Mouse (Mus musculus): Measurements from ENCODE around the gene Cd209c. TPM values are rescaled to one million over a fixed set of nuclear protein-coding genes. Genes with fewer than 3 reads are reported as not detected.

Cd209c gene
- 0.02 TPM for polyA plus RNA-seq (2012; fragmentation: generic; extraction: Trizol)
- long read RNA-seq, experiment 1, result 0 reads
- long read RNA-seq, experiment 2, result 0 reads

DNA sequence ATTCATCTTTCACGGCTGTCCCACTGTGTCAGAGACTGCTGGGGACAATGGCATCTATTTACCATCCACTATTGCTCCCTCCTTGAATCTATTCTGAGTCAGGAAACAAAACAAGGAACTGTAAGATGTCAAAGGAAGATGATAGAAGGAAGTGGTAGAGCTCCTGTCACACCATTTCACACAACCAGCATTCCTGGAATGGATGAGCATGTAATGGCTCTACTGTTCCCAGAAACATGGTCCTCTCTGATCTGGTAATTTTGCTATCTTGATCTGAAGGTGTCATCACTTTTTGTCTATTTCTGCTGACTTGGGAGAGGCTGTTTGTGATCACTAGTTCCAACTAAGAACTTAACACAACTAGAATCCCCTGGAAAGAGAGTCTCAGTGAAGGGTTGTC, at the start of gene Cd209c:
Gene Cd209c, minus strand, starts transcription at position 101 of the 400 bp plus-strand sequence.
- H3K4me3 ChIP-seq (ENCODE audit: insufficient read depth, poor library complexity, severe bottlenecking), result no peak within 1 kb of the TSS
- no peak for TF ChIP-seq CTCF (IDR thresholded peaks at IDR 0.05; ENCODE audit: control insufficient read depth, insufficient read depth, insufficient read length)
- no peak for TF ChIP-seq MYOG (IDR thresholded peaks at IDR 0.05; ENCODE audit: control insufficient read depth, extremely low read depth, insufficient read length)
- no peak for TF ChIP-seq MAX (IDR thresholded peaks at IDR 0.05)
- TF ChIP-seq CEBPB (IDR thresholded peaks at IDR 0.05; ENCODE audit: low read depth), result no peak
- no peaks in the 10 kb centered on the region for H3K79me3 ChIP-seq (ENCODE audit: low read depth)
- H3K79me2 ChIP-seq (ENCODE audit: control insufficient read depth, insufficient read depth), result no peaks in the 10 kb centered on the region
- H3K27me3 ChIP-seq (ENCODE audit: control insufficient read depth, insufficient read depth, insufficient read length), result no peaks in the 10 kb centered on the region
- no peaks in the 10 kb centered on the region for H3K36me3 ChIP-seq (ENCODE audit: control insufficient read depth, insufficient read depth)
- no peak within 1 kb of the TSS for H3ac ChIP-seq (ENCODE audit: control insufficient read depth, insufficient read length, low read depth)

DNA sequence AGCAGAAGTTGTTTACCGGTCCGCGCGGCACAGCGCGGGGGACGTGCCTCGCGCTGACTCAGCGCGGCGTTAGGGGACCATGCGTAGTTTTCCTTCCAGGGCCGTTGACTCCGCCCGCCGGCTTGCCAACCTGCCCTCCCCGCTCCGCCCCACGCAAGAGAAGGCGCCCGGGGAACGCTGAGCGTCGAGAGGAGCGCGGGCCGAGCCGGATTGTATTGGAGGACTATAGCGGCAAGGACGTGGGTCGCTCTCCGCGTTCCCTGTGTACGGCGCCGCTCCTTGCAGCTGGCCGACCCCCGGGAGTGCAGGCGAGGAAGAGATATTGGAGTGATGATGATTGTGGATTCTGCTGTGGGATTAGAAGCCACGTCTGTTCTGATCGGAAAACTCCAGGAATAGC, 39.7 kb upstream of the Cd209c start:
- Histone ChIP-seq H3K79me3 (ENCODE audit: low read depth) (no peaks in the 10 kb centered on the region), H3ac (ENCODE audit: control insufficient read depth, insufficient read length, low read depth) (no peak overlapping the region), H3K36me3 (ENCODE audit: control insufficient read depth, insufficient read depth) (no peaks in the 10 kb centered on the region), H3K79me2 (ENCODE audit: control insufficient read depth, insufficient read depth) (no peaks in the 10 kb centered on the region), H3K27me3 (ENCODE audit: control insufficient read depth, insufficient read depth, insufficient read length) (no peaks in the 10 kb centered on the region), H3K4me3 (ENCODE audit: insufficient read depth, poor library complexity, severe bottlenecking) (no peak overlapping the region)
- no peak for TF ChIP-seq MYOG (IDR thresholded peaks at IDR 0.05; ENCODE audit: control insufficient read depth, extremely low read depth, insufficient read length)
- no peak for TF ChIP-seq USF1 (IDR thresholded peaks at IDR 0.05; ENCODE audit: low read depth)
- no peak for TF ChIP-seq CEBPB (IDR thresholded peaks at IDR 0.05; ENCODE audit: low read depth)
- no peak for TF ChIP-seq CTCF (IDR thresholded peaks at IDR 0.05; ENCODE audit: control insufficient read depth, insufficient read depth, insufficient read length)
- TF ChIP-seq MAX (IDR thresholded peaks at IDR 0.05), result no peak
- no peak for TF ChIP-seq FOSL1 (IDR thresholded peaks at IDR 0.05; ENCODE audit: insufficient read depth, low read length, poor library complexity, severe bottlenecking)
- no peak for TF ChIP-seq MYOD1 (IDR thresholded peaks at IDR 0.05; ENCODE audit: control insufficient read depth, insufficient read length, low read depth)

DNA sequence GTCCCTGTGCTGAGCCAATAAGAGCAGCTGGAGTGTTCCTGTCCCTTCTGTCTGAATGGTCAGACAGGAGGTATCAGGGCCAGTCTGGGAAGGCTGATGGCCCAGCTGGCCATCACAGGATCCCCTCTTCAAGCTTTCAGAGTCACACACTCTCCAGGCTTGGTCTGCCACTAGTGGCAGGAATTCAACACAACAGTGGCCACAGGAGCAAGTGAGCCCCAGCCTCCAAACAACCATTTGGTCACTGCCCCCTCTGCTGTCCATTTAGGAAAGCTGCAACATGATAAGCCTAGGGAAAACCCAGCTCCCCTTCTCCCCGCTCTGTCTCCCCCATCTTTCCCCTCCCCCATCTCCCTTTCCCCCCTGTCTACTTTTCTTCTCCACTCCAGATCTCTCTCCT, 1.5 kb upstream of the Cd209c start:
- no peak overlapping the region for H3ac ChIP-seq (ENCODE audit: control insufficient read depth, insufficient read length, low read depth)

DNA sequence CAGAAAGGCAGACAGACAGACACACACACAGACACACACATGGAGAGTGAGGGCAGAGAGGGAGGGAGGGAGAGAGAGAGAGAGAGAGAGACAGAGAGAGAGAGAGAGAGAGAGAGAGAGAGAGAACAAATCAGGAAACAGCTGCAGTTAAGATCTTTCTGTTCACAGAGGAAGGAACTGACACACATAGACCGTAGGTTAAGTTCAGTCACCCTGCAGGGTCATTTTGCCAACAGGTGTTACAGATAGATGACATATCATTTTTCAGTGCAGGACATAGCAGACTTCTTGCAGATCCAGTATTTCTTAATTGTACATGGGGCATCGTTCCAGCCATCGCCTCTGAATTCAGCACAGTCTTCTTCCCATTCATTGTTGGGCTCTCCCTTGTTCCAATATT, 14.5 kb downstream of the Cd209c start:
- Histone ChIP-seq H3K79me2 (ENCODE audit: control insufficient read depth, insufficient read depth) (no peaks in the 10 kb centered on the region), H3K79me3 (ENCODE audit: low read depth) (no peaks in the 10 kb centered on the region), H3K4me3 (ENCODE audit: insufficient read depth, poor library complexity, severe bottlenecking) (no peak overlapping the region), H3K27me3 (ENCODE audit: control insufficient read depth, insufficient read depth, insufficient read length) (no peaks in the 10 kb centered on the region), H3ac (ENCODE audit: control insufficient read depth, insufficient read length, low read depth) (no peak overlapping the region), H3K36me3 (ENCODE audit: control insufficient read depth, insufficient read depth) (no peaks in the 10 kb centered on the region)
- TF ChIP-seq MYOD1 (IDR thresholded peaks at IDR 0.05; ENCODE audit: control insufficient read depth, insufficient read length, low read depth) (no peak), MYOG (IDR thresholded peaks at IDR 0.05; ENCODE audit: control insufficient read depth, extremely low read depth, insufficient read length) (no peak), USF1 (IDR thresholded peaks at IDR 0.05; ENCODE audit: low read depth) (no peak), FOSL1 (IDR thresholded peaks at IDR 0.05; ENCODE audit: insufficient read depth, low read length, poor library complexity, severe bottlenecking) (no peak), CTCF (IDR thresholded peaks at IDR 0.05; ENCODE audit: control insufficient read depth, insufficient read depth, insufficient read length) (no peak), CEBPB (IDR thresholded peaks at IDR 0.05; ENCODE audit: low read depth) (no peak), MAX (IDR thresholded peaks at IDR 0.05) (no peak)

More for the DNA sequence above, 1.5 kb upstream of the Cd209c start:
- Histone ChIP-seq H3K79me3 (ENCODE audit: low read depth) (no peaks in the 10 kb centered on the region), H3K36me3 (ENCODE audit: control insufficient read depth, insufficient read depth) (no peaks in the 10 kb centered on the region), H3K27me3 (ENCODE audit: control insufficient read depth, insufficient read depth, insufficient read length) (no peaks in the 10 kb centered on the region), H3K79me2 (ENCODE audit: control insufficient read depth, insufficient read depth) (no peaks in the 10 kb centered on the region), H3K4me3 (ENCODE audit: insufficient read depth, poor library complexity, severe bottlenecking) (no peak overlapping the region)
- TF ChIP-seq FOSL1 (IDR thresholded peaks at IDR 0.05; ENCODE audit: insufficient read depth, low read length, poor library complexity, severe bottlenecking) (no peak), MYOG (IDR thresholded peaks at IDR 0.05; ENCODE audit: control insufficient read depth, extremely low read depth, insufficient read length) (no peak), CTCF (IDR thresholded peaks at IDR 0.05; ENCODE audit: control insufficient read depth, insufficient read depth, insufficient read length) (no peak), MYOD1 (IDR thresholded peaks at IDR 0.05; ENCODE audit: control insufficient read depth, insufficient read length, low read depth) (no peak), CEBPB (IDR thresholded peaks at IDR 0.05; ENCODE audit: low read depth) (no peak), MAX (IDR thresholded peaks at IDR 0.05) (no peak), USF1 (IDR thresholded peaks at IDR 0.05; ENCODE audit: low read depth) (no peak)

DNA sequence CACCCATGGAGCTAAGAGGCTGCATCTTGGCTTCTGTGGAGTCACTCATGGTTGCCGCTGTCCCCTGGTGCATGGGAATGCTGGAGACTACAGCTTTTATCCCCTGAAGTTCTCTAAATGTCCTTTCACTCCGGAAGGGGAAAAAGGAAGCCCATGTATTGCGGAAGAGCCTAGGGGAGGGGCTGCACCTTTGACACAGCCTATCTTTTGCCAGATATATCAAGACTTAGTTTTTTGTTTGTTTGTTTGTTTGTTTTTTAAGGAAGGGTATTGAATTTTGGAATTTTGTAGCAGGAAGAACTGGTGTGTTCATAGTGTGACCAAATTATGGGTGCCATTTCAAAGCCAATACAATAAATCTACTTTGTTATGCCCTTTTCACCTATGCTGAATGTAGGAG, 27.8 kb downstream of the Cd209c start, which contains the start of gene Cd209b:
Gene Cd209b, minus strand, starts transcription at position 101 of the 400 bp plus-strand sequence.
- no peaks in the 10 kb centered on the region for H3K27me3 ChIP-seq (ENCODE audit: control insufficient read depth, insufficient read depth, insufficient read length)
- no peaks in the 10 kb centered on the region for H3K79me3 ChIP-seq (ENCODE audit: low read depth)
- no peaks in the 10 kb centered on the region for H3K79me2 ChIP-seq (ENCODE audit: control insufficient read depth, insufficient read depth)
- no peak for TF ChIP-seq CEBPB (IDR thresholded peaks at IDR 0.05; ENCODE audit: low read depth)
- TF ChIP-seq CTCF (IDR thresholded peaks at IDR 0.05; ENCODE audit: control insufficient read depth, insufficient read depth, insufficient read length), result no peak
- TF ChIP-seq MAX (IDR thresholded peaks at IDR 0.05), result no peak
- no peak for TF ChIP-seq FOSL1 (IDR thresholded peaks at IDR 0.05; ENCODE audit: insufficient read depth, low read length, poor library complexity, severe bottlenecking)
- TF ChIP-seq USF1 (IDR thresholded peaks at IDR 0.05; ENCODE audit: low read depth), result no peak
- TF ChIP-seq MYOG (IDR thresholded peaks at IDR 0.05; ENCODE audit: control insufficient read depth, extremely low read depth, insufficient read length), result no peak
- no peak for TF ChIP-seq MYOD1 (IDR thresholded peaks at IDR 0.05; ENCODE audit: control insufficient read depth, insufficient read length, low read depth)
- no peak within 1 kb of the TSS for H3ac ChIP-seq (ENCODE audit: control insufficient read depth, insufficient read length, low read depth)
- H3K4me3 ChIP-seq (ENCODE audit: insufficient read depth, poor library complexity, severe bottlenecking), result no peak within 1 kb of the TSS
- H3K36me3 ChIP-seq (ENCODE audit: control insufficient read depth, insufficient read depth), result no peaks in the 10 kb centered on the region

Other genes with a start within 250 kb of the Cd209c start
- not detected for gene Clec4g, start 234.1 kb downstream of the Cd209c start, polyA plus RNA-seq (2012; fragmentation: generic; extraction: Trizol)
- not detected for gene Cd209a, start 205.8 kb downstream of the Cd209c start, polyA plus RNA-seq (2012; fragmentation: generic; extraction: Trizol)
- not detected for gene Cd209e, start 100.4 kb downstream of the Cd209c start, polyA plus RNA-seq (2012; fragmentation: generic; extraction: Trizol)
- gene Cd209d, start 76.2 kb downstream of the Cd209c start, polyA plus RNA-seq (2012; fragmentation: generic; extraction: Trizol), result not detected
- not detected for gene Cd209b, start 27.9 kb downstream of the Cd209c start, polyA plus RNA-seq (2012; fragmentation: generic; extraction: Trizol)
- not detected for gene Cd209f, start 151.1 kb upstream of the Cd209c start, polyA plus RNA-seq (2012; fragmentation: generic; extraction: Trizol)
- gene Cd209g, start 179.4 kb upstream of the Cd209c start, polyA plus RNA-seq (2012; fragmentation: generic; extraction: Trizol), result not detected
- 11.6 TPM for gene Evi5l, start 211.8 kb upstream of the Cd209c start, polyA plus RNA-seq (2012; fragmentation: generic; extraction: Trizol)

Data from C2C12 (cell line).